Mouse (Mus musculus): ENCODE measurements around the gene Senp1. TPM values are rescaled to one million over a fixed set of nuclear protein-coding genes. Genes with fewer than 3 reads are reported as not detected.

Gene Senp1
- polyA plus RNA-seq, 1 experiment from 2014 or later = 13.7 TPM

GRCm38 (mm10) chr15:98021886-98022285, 71.7 kb downstream of the Senp1 start:
- Histone ChIP-seq H3K27ac (replicated peaks) (no peak overlapping the region), H3K27me3 (peaks cover 7% of the 10 kb centered on the region), H3K9me3 (replicated peaks) (no peaks in the 10 kb centered on the region), H3K36me3 (replicated peaks) (no peaks in the 10 kb centered on the region), H3K4me3 (replicated peaks) (no peak overlapping the region), H3K4me1 (replicated peaks) (no peaks in the 10 kb centered on the region), H3K4me2 (no peak overlapping the region), H3K9ac (no peak overlapping the region)
- WGBS (ENCODE audit: insufficient replicate concordance) = 35% methylated on average over 2 of the region's 2 CpGs
- no peak for ATAC-seq (ENCODE audit: insufficient read depth)

- Histone ChIP-seq H3K9ac (no peak overlapping the region), H3K4me2 (no peak overlapping the region), H3K9me3 (replicated peaks) (no peaks in the 10 kb centered on the region), H3K4me3 (replicated peaks) (no peak overlapping the region), H3K27me3 (no peaks in the 10 kb centered on the region), H3K36me3 (replicated peaks) (no peaks in the 10 kb centered on the region), H3K27ac (replicated peaks) (no peak overlapping the region), H3K4me1 (replicated peaks) (no peaks in the 10 kb centered on the region)
- 51% methylated on average over 3 of the region's 3 CpGs for WGBS (ENCODE audit: insufficient replicate concordance)
- no peak for ATAC-seq (ENCODE audit: insufficient read depth)
Observed at GRCm38 (mm10) chr15:98019047-98019446, 74.5 kb downstream of the Senp1 start.

DNA sequence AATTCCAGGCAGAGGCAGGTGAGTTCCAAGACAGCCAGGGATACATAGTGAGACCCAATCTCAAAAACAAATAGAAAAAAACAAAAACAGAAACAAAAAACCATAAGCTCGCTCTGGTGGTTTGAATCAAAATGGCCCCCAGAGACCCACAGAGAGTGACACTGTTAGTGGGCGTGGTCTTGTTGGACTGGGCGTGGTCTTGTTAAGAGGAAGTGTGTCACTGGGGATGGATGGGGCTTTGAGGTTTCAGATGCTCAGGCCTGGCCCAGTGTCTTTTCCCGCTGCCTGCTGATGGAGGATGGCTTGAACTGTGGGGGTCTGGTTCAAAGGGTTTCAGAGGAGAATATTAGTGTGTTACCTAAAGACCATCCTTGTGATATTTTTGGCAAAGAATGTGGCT, 75.6 kb downstream of the Senp1 start:
- Histone ChIP-seq H3K4me2 (no peak overlapping the region), H3K27ac (replicated peaks) (no peak overlapping the region), H3K4me1 (replicated peaks) (no peaks in the 10 kb centered on the region), H3K27me3 (0 out of 2 replicates have a peak, but pooled peaks cover 3% of the 10 kb centered on the region), H3K9ac (no peak overlapping the region), H3K36me3 (replicated peaks) (no peaks in the 10 kb centered on the region), H3K9me3 (replicated peaks) (no peaks in the 10 kb centered on the region), H3K4me3 (replicated peaks) (no peak overlapping the region)
- ATAC-seq (ENCODE audit: insufficient read depth) = no peak
- 57% methylated on average over 4 of the region's 4 CpGs for WGBS (ENCODE audit: insufficient replicate concordance)

DNA sequence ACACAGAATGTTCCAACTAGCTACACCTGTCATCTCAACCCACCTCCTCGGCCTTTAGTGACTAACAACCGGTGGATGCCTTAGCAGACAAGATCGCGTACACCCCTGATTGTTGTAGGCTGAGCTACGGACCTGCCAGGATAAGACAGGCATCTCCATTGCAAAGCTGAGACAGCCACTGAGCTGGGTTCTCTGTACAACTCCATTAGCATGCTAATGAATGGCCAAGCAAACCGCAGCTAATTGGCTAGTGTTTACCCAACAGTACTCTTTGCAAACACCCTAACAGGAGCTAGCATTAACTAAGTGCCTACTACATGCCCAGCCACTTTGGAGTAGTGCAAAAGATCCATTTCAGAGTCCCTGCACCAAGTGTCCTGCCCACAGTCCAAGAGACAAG, 80.7 kb downstream of the Senp1 start:
- Histone ChIP-seq H3K27ac (replicated peaks) (no peak overlapping the region), H3K4me3 (replicated peaks) (no peak overlapping the region), H3K4me2 (no peak overlapping the region), H3K36me3 (replicated peaks) (no peaks in the 10 kb centered on the region), H3K9me3 (replicated peaks) (no peaks in the 10 kb centered on the region), H3K9ac (no peak overlapping the region), H3K4me1 (replicated peaks) (no peaks in the 10 kb centered on the region), H3K27me3 (peaks cover 34% of the 10 kb centered on the region)
- no peak for ATAC-seq (ENCODE audit: insufficient read depth)
- WGBS (ENCODE audit: insufficient replicate concordance) = 66% methylated on average over 6 of the region's 6 CpGs

GRCm38 (mm10) chr15:98005181-98005580, 88.4 kb downstream of the Senp1 start:
- peaks cover 93% of the 10 kb centered on the region for H3K27me3 ChIP-seq
- WGBS (ENCODE audit: insufficient replicate concordance) = 9% methylated on average over 11 of the region's 11 CpGs
- H3K9ac ChIP-seq = no peak overlapping the region
- H3K4me1 ChIP-seq (replicated peaks) = peaks cover 14% of the 10 kb centered on the region; the same call in 1 of the 2 replicates
- H3K9me3 ChIP-seq (replicated peaks) = no peaks in the 10 kb centered on the region
- no peak overlapping the region for H3K4me2 ChIP-seq
- H3K27ac ChIP-seq (replicated peaks) = no peak overlapping the region
- no peak for ATAC-seq (ENCODE audit: insufficient read depth)
- H3K36me3 ChIP-seq (replicated peaks) = no peaks in the 10 kb centered on the region
- H3K4me3 ChIP-seq (replicated peaks) = no peak overlapping the region

DNA sequence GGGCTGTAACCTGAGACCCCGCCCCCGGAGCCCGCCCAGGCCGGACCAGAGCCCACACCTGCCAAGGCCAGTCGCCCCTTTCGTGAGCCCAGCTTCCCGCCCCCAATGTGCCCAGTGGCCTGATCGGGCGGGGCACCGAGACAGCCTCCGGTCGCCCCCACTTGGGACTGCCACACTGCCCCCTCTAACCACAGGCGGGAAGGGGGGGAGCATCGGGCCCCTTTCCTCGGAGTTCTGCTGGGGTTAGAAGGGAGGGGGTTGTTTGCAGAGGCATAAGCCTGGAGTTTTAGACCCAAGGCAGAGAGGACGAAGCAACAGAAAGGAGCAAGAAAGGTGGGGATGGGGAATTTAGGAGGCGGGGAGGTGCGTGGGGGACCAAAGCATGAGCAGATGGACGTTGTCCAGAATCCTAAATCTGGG, 88.8 kb downstream of the Senp1 start:
- WGBS (ENCODE audit: insufficient replicate concordance) = 3% methylated on average over 19 of the region's 19 CpGs
- no peak overlapping the region for H3K4me3 ChIP-seq (replicated peaks)
- no peak overlapping the region for H3K9ac ChIP-seq
- H3K9me3 ChIP-seq (replicated peaks) = no peaks in the 10 kb centered on the region
- peaks cover 14% of the 10 kb centered on the region; the same call in 1 of the 2 replicates for H3K4me1 ChIP-seq (replicated peaks)
- no peak for ATAC-seq (ENCODE audit: insufficient read depth)
- no peak overlapping the region for H3K4me2 ChIP-seq
- no peaks in the 10 kb centered on the region for H3K36me3 ChIP-seq (replicated peaks)
- H3K27me3 ChIP-seq = peaks cover 97% of the 10 kb centered on the region
- H3K27ac ChIP-seq (replicated peaks) = no peak overlapping the region

GRCm38 (mm10) chr15:98003822-98004739, 89.5 kb downstream of the Senp1 start, which contains the start of gene Col2a1:
Col2a1 (minus strand) TSS chr15:98004695.
- Histone ChIP-seq H3K9ac (no peak within 1 kb of the TSS), H3K27ac (replicated peaks) (no peak within 1 kb of the TSS), H3K4me3 (replicated peaks) (no peak within 1 kb of the TSS), H3K27me3 (peaks cover 100% of the 10 kb centered on the region), H3K36me3 (replicated peaks) (no peaks in the 10 kb centered on the region), H3K4me1 (replicated peaks) (peaks cover 14% of the 10 kb centered on the region; the same call in 1 of the 2 replicates), H3K4me2 (no peak within 1 kb of the TSS), H3K9me3 (replicated peaks) (no peaks in the 10 kb centered on the region)
- ATAC-seq (ENCODE audit: insufficient read depth) = no peak
- under 1% methylated on average over 59 of the region's 59 CpGs for WGBS (ENCODE audit: insufficient replicate concordance)

DNA sequence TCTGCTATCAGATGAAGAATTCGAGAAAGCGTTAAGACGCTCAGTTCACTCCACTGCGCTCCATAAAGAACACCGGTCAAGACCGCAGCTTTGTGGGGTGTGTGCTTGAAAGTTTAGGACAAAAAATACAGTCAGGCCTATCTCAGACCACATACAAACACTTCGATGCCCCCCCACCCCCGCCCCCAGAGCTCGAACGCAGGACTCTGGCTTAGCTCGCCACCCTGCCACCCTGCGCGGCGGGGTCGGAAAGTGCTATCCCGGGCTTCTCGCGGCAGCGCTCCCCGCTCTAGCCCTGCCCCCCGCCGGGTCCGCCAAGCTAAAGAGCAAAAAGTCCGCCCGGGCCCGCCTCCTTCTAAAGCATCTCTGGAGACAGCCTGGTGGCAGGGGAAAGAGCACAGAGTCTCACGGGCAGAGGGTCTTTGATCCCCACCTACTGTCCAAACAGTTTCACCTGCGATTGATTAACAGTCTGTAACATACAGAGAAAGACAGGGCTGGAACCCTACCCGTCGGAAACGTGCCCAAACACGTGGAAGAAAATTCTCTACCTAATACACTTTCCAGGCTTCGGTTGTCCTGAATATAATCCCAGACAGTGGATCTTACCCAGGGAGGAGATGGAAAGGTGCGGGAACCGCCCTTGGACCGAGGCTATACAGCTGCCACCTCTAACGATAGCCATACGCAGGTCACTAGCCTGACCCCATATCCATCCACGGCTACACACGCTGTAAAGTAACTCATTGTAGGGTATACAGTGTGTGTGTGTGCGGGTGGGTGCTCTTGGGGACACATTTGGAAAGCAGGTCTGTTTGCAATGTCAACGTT, 90.3 kb downstream of the Senp1 start:
- WGBS (ENCODE audit: insufficient replicate concordance) = 2% methylated on average over 42 of the region's 42 CpGs
- Histone ChIP-seq H3K4me2 (no peak overlapping the region), H3K27ac (replicated peaks) (no peak overlapping the region), H3K4me3 (replicated peaks) (no peak overlapping the region), H3K9ac (no peak overlapping the region), H3K4me1 (replicated peaks) (peaks cover 14% of the 10 kb centered on the region; the same call in 1 of the 2 replicates), H3K27me3 (peaks cover 100% of the 10 kb centered on the region), H3K36me3 (replicated peaks) (no peaks in the 10 kb centered on the region), H3K9me3 (replicated peaks) (no peaks in the 10 kb centered on the region)
- no peak for ATAC-seq (ENCODE audit: insufficient read depth)

- Histone ChIP-seq H3K27me3 (peaks cover 99% of the 10 kb centered on the region), H3K36me3 (replicated peaks) (no peaks in the 10 kb centered on the region), H3K4me1 (replicated peaks) (peaks cover 14% of the 10 kb centered on the region; the same call in 1 of the 2 replicates), H3K27ac (replicated peaks) (no peak overlapping the region), H3K9ac (no peak overlapping the region), H3K9me3 (replicated peaks) (no peaks in the 10 kb centered on the region), H3K4me3 (replicated peaks) (0 out of 2 replicates have a peak overlapping the region, but pooled peaks have one; percentile 1), H3K4me2 (peak overlapping the region; percentile 10; the same call in 1 of the 2 replicates)
- 2% methylated on average over 41 of the region's 42 CpGs for WGBS (ENCODE audit: insufficient replicate concordance)
- no peak for ATAC-seq (ENCODE audit: insufficient read depth)
Observed at GRCm38 (mm10) chr15:98002113-98002990, 91.2 kb downstream of the Senp1 start.

DNA sequence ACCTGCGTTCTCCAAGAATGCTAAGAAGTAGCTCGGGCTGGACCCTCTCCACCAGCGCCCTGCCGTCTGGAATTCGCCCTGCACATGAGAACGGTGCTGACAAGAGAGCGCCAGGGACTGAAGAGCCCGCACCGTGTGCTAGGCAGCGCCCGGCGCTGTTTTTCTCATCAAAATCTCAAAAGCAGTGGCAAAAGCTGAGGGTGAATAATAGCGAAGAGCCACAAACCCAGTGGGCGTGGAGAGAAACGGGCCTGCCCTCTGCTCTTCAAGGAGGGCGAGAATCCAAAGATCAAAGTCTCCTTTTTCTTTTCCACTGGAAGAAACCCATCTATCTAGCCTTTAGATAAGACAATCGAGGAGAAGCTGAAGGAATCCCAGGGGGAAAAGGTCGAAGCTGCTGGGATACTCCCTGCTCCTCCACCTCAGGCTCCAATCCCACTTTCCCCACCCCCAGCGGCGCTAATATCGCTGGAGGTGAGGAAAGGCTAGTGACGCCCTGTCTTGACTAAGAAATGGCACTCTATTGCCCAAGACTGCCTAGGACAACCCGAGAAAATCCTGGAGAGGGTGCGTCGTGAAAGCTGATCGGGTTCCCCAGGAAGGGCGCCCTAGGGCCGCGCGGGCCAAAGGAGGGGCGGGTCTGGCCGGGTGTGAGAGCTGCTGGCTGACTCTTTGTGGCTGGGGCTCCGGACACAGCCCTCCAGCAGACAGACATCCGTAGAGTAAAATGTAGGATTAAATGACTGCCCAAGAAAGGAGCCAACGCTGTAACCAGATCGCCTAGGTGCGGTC, 92.0 kb downstream of the Senp1 start:
- Histone ChIP-seq H3K4me2 (peak overlapping the region; percentile 10; the same call in 1 of the 2 replicates), H3K27me3 (peaks cover 99% of the 10 kb centered on the region), H3K36me3 (replicated peaks) (no peaks in the 10 kb centered on the region), H3K27ac (replicated peaks) (no peak overlapping the region), H3K9ac (no peak overlapping the region), H3K9me3 (replicated peaks) (no peaks in the 10 kb centered on the region), H3K4me1 (replicated peaks) (peaks cover 14% of the 10 kb centered on the region; the same call in 1 of the 2 replicates), H3K4me3 (replicated peaks) (0 out of 2 replicates have a peak overlapping the region, but pooled peaks have one; percentile 1)
- no peak for ATAC-seq (ENCODE audit: insufficient read depth)
- WGBS (ENCODE audit: insufficient replicate concordance) = 2% methylated on average over 37 of the region's 37 CpGs

Measured in liver, embryonic 15.5 days (tissue).